Mouse (Mus musculus) MEL (cell line): ENCODE results near the gene Apol8. TPM values are rescaled to one million over a fixed set of nuclear protein-coding genes. Genes with fewer than 3 reads are reported as not detected.

Source experiments
- DNase-seq: peaks from one replicate; pipeline ENCODE4 v3.0.0; 2011; ENCODE audit warnings: low read depth, low spot score
- H3K27ac ChIP-seq: 2 replicates; pipeline ENCODE4 v1.5.1; 2012; ENCODE audit warnings: low read depth, mild to moderate bottlenecking, control low read depth, low read length, moderate library complexity; ENCODE audit not compliant: control insufficient read depth
- H3K27me3 ChIP-seq, 2 experiments: fragments of 150-350 bp in 1 of 2; sonication (generic) in 1 of 2; 2 replicates each; pipeline ENCODE4 v1.6.1; 2012; ENCODE audit warnings: low read length in 2 of 2, mild to moderate bottlenecking in 2 of 2, improper control_type of control experiment in 1 of 2, moderate library complexity in 1 of 2; ENCODE audit not compliant: insufficient read depth in 2 of 2, control insufficient read depth in 1 of 2
- H3K36me3 ChIP-seq, 2 experiments: 2 replicates each; pipeline ENCODE4 v1.6.1; 2012 to 2014; ENCODE audit warnings: low read length in 2 of 2, improper control_type of control experiment in 1 of 2, inconsistent platforms in 1 of 2, mild to moderate bottlenecking in 1 of 2; ENCODE audit not compliant: insufficient read depth in 2 of 2, control insufficient read depth in 1 of 2
- H3K4me1 ChIP-seq, 2 experiments: fragments of 150-350 bp in 1 of 2; sonication (generic) in 1 of 2; 2 replicates each; pipeline ENCODE4 v1.6.1; 2012; ENCODE audit warnings: low read length in 2 of 2, improper control_type of control experiment in 1 of 2, mild to moderate bottlenecking in 1 of 2; ENCODE audit not compliant: insufficient read depth in 2 of 2, control insufficient read depth in 1 of 2
- H3K4me3 ChIP-seq, 2 experiments: fragments of 150-350 bp in 1 of 2; sonication (generic) in 1 of 2; 2 replicates each; pipeline ENCODE4 v1.5.1; 2012; ENCODE audit warnings: low read depth in 2 of 2, low read length in 2 of 2, mild to moderate bottlenecking in 2 of 2, moderate library complexity in 2 of 2, control low read depth in 1 of 2, improper control_type of control experiment in 1 of 2; ENCODE audit not compliant: control insufficient read depth in 1 of 2, insufficient read depth in 1 of 2
- H3K79me2 ChIP-seq: 2 replicates; pipeline ENCODE4 v1.6.1; 2012; ENCODE audit warnings: mild to moderate bottlenecking, low read length, moderate library complexity; ENCODE audit not compliant: control insufficient read depth, poor library complexity, insufficient read depth
- H3K9ac ChIP-seq: 2 replicates; pipeline ENCODE4 v1.6.1; 2012; ENCODE audit warnings: low read depth, mild to moderate bottlenecking, control low read depth, low read length, moderate library complexity; ENCODE audit not compliant: control insufficient read depth, poor library complexity, severe bottlenecking
- H3K9me3 ChIP-seq: fragments of 150-350 bp; sonication (generic); replicated peaks from 2 replicates; pipeline ENCODE4 v1.6.1; 2012; ENCODE audit warnings: mild to moderate bottlenecking, low read length, improper control_type of control experiment, moderate library complexity; ENCODE audit not compliant: insufficient read depth
- CHD2 ChIP-seq: IDR thresholded peaks from 2 replicates; pipeline ENCODE4 v1.6.1; 2011; ENCODE audit warnings: low read length, improper control_type of control experiment
- ELF1 ChIP-seq: IDR thresholded peaks from 2 replicates; pipeline ENCODE4 v1.6.1; 2014; ENCODE audit warnings: low read depth, mild to moderate bottlenecking, inconsistent platforms, low read length, improper control_type of control experiment, moderate library complexity
- ETS1 ChIP-seq: IDR thresholded peaks from 2 replicates; pipeline ENCODE4 v1.6.1; 2012; ENCODE audit warnings: low read depth, mild to moderate bottlenecking, inconsistent platforms, low read length, improper control_type of control experiment, moderate library complexity
- GABPA ChIP-seq: IDR thresholded peaks from 2 replicates; pipeline ENCODE4 v1.6.1; 2012; ENCODE audit warnings: low read depth, mild to moderate bottlenecking, inconsistent platforms, low read length, improper control_type of control experiment, moderate library complexity
- GATA1 ChIP-seq: IDR thresholded peaks from 2 replicates; pipeline ENCODE4 v1.6.1; 2011; ENCODE audit warnings: low read depth, low read length, improper control_type of control experiment
- KAT2A ChIP-seq: conservative IDR thresholded peaks from 2 replicates; pipeline ENCODE4 v1.6.1; 2012; ENCODE audit warnings: low read depth, low read length, improper control_type of control experiment, inconsistent platforms
- MAFK ChIP-seq: IDR thresholded peaks from 2 replicates; pipeline ENCODE4 v1.6.1; 2011; ENCODE audit warnings: low read depth, mild to moderate bottlenecking, low read length, improper control_type of control experiment, borderline replicate concordance
- MAX ChIP-seq: IDR thresholded peaks from 2 replicates; pipeline ENCODE4 v1.6.1; 2011; ENCODE audit warnings: low read length, improper control_type of control experiment
- MAZ ChIP-seq: IDR thresholded peaks from 2 replicates; pipeline ENCODE4 v1.6.1; 2012; ENCODE audit warnings: low read depth, mild to moderate bottlenecking, inconsistent platforms, low read length, improper control_type of control experiment
- MEF2A ChIP-seq: IDR thresholded peaks from 2 replicates; pipeline ENCODE4 v1.6.1; 2014; ENCODE audit warnings: low read depth, mild to moderate bottlenecking, inconsistent platforms, low read length, improper control_type of control experiment; ENCODE audit not compliant: poor library complexity, insufficient replicate concordance, severe bottlenecking; ENCODE audit errors: extremely low read depth
- MXI1 ChIP-seq: IDR thresholded peaks from 2 replicates; pipeline ENCODE4 v1.6.1; 2011; ENCODE audit warnings: mild to moderate bottlenecking, low read depth, low read length, improper control_type of control experiment
- MYB ChIP-seq: IDR thresholded peaks from 2 replicates; pipeline ENCODE4 v1.6.1; 2011; ENCODE audit warnings: mild to moderate bottlenecking, low read depth, low read length, improper control_type of control experiment
- MYC ChIP-seq: IDR thresholded peaks from 2 replicates; pipeline ENCODE4 v1.6.1; 2011; ENCODE audit warnings: low read depth, mild to moderate bottlenecking, low read length, improper control_type of control experiment, moderate library complexity
- NELFE ChIP-seq: IDR thresholded peaks from 2 replicates; pipeline ENCODE4 v1.6.1; 2011; ENCODE audit warnings: low read depth, low read length, improper control_type of control experiment
- RAD21 ChIP-seq: IDR thresholded peaks from 2 replicates; pipeline ENCODE4 v1.6.1; 2011; ENCODE audit warnings: mild to moderate bottlenecking, low read depth, low read length, improper control_type of control experiment
- RCOR1 ChIP-seq: IDR thresholded peaks from 2 replicates; pipeline ENCODE4 v1.6.1; 2012; ENCODE audit warnings: low read depth, mild to moderate bottlenecking, inconsistent platforms, low read length, improper control_type of control experiment
- SIN3A ChIP-seq: IDR thresholded peaks from 2 replicates; pipeline ENCODE4 v1.6.1; 2012; ENCODE audit warnings: low read length, improper control_type of control experiment, inconsistent platforms
- TBP ChIP-seq: IDR thresholded peaks from 2 replicates; pipeline ENCODE4 v1.8.0; 2011; ENCODE audit warnings: low read depth, low read length, improper control_type of control experiment
- TCF12 ChIP-seq: IDR thresholded peaks from 2 replicates; pipeline ENCODE4 v1.6.1; 2014; ENCODE audit warnings: low read depth, mild to moderate bottlenecking, inconsistent platforms, low read length, improper control_type of control experiment, moderate library complexity
- UBTF ChIP-seq: IDR thresholded peaks from 2 replicates; pipeline ENCODE4 v1.6.1; 2012; ENCODE audit warnings: low read depth, mild to moderate bottlenecking, inconsistent platforms, low read length, improper control_type of control experiment, moderate library complexity, borderline replicate concordance; ENCODE audit not compliant: insufficient read depth
- USF2 ChIP-seq, 2 experiments: IDR thresholded peaks; 2 replicates each; pipeline ENCODE4 v1.6.1; 2011 to 2012; ENCODE audit warnings: improper control_type of control experiment in 2 of 2, low read length in 2 of 2, borderline replicate concordance in 1 of 2, inconsistent platforms in 1 of 2, low read depth in 1 of 2, mild to moderate bottlenecking in 1 of 2; ENCODE audit not compliant: insufficient read depth in 1 of 2
- polyA plus RNA-seq, 2 experiments: library from polyadenylated mRNA; stranded (reverse) in 1 of 2; unstranded in 1 of 2; fragments of >175 nt in 1 of 2; fragments of >200 nt in 1 of 2; gene quantifications; 2 replicates each; pipeline versions ENCODE4 v1.2.1 to v1.2.4; 2012; ENCODE audit warnings: low replicate concordance in 2 of 2, low read depth in 1 of 2; ENCODE audit not compliant: insufficient read length in 2 of 2, insufficient read depth in 1 of 2, missing spikeins in 1 of 2
- total RNA-seq: library from RNA; depleted of rRNA; stranded (reverse); fragments of 300-350 nt; gene quantifications from 2 replicates; pipeline ENCODE4 v1.2.3, GENCODE M21; 2012

The Apol8 gene
- total and polyA plus RNA-seq, 3 experiments: 0.74 to 1.4 TPM; not detected in 1

GRCm38 (mm10) chr15:77764391-77765006 lies 7.7 kb upstream of the Apol8 start:
- H3K27ac ChIP-seq: no peak overlapping the region
- no peaks in the 10 kb centered on the region for H3K4me1 ChIP-seq
- no peaks in the 10 kb centered on the region for H3K9me3 ChIP-seq
- TF ChIP-seq USF2 (IDR thresholded peaks at IDR 0.05; ENCODE audit: borderline replicate concordance in 1 of 2, insufficient read depth in 1 of 2, low read depth in 1 of 2, low read length in 2 of 2): no peak
- TF ChIP-seq GABPA: no peak
- no peak for TF ChIP-seq ETS1
- no peak for TF ChIP-seq RAD21
- TF ChIP-seq TBP: no peak
- no peak for TF ChIP-seq SIN3A
- TF ChIP-seq MAFK: no peak
- TF ChIP-seq TCF12: no peak
- TF ChIP-seq KAT2A: no peak
- no peak for TF ChIP-seq UBTF
- no peak for TF ChIP-seq MEF2A
- TF ChIP-seq MYC: no peak
- H3K4me3 ChIP-seq: no peak overlapping the region
- no peaks in the 10 kb centered on the region for H3K27me3 ChIP-seq
- H3K36me3 ChIP-seq: peaks cover 0 to 6% of the 10 kb centered on the region in 2 experiments; a peak in 1 of 4 replicates
- no peaks in the 10 kb centered on the region for H3K79me2 ChIP-seq
- DNase-seq: no peak
- no peak overlapping the region for H3K9ac ChIP-seq

- TF ChIP-seq NELFE (no peak), GATA1 (no peak), ELF1 (no peak), RCOR1 (no peak), MEF2A (no peak), MAX (no peak), CHD2 (no peak), MYB (no peak), MAFK (no peak), MAZ (no peak), MXI1 (no peak)
- peaks cover 0 to 6% of the 10 kb centered on the region in 2 experiments; a peak in 1 of 4 replicates for H3K36me3 ChIP-seq
- H3K27me3 ChIP-seq: no peaks in the 10 kb centered on the region
- H3K79me2 ChIP-seq: no peaks in the 10 kb centered on the region
- no peak overlapping the region for H3K27ac ChIP-seq
- no peak overlapping the region for H3K4me3 ChIP-seq
- no peak for DNase-seq
- H3K4me1 ChIP-seq: no peaks in the 10 kb centered on the region
- H3K9ac ChIP-seq: no peak overlapping the region
- no peaks in the 10 kb centered on the region for H3K9me3 ChIP-seq
Observed at GRCm38 (mm10) chr15:77763702-77764101, 6.9 kb upstream of the Apol8 start.
